Mouse (Mus musculus) midbrain, embryonic 13.5 days (tissue): Measurements from ENCODE around the gene Bmi1. TPM values are rescaled to one million over a fixed set of nuclear protein-coding genes. Genes with fewer than 3 reads are reported as not detected.
A peak's percentile ranks its signal among the peaks of the same experiment; 100 is the strongest.

Source experiments
- ATAC-seq: fragments of 200-750 bp; cut with Nextera tagmentation; 2 replicates; pipeline ENCODE4 v1.8.0; 2017; ENCODE audit warnings: mild to moderate bottlenecking, moderate TSS enrichment, moderate library complexity
- H3K27ac ChIP-seq: fragments of 300-500 bp; sonication (generic); 2 replicates; pipeline ENCODE4 v1.5.1; 2015; ENCODE audit warnings: inconsistent platforms, mild to moderate bottlenecking, moderate library complexity
- H3K27me3 ChIP-seq: fragments of 300-500 bp; sonication (generic); 2 replicates; pipeline ENCODE4 v1.6.1; 2015; ENCODE audit warnings: mild to moderate bottlenecking, inconsistent platforms
- H3K36me3 ChIP-seq: fragments of 300-500 bp; sonication (generic); 2 replicates; pipeline ENCODE4 v1.6.1; 2015; ENCODE audit warnings: mild to moderate bottlenecking, inconsistent platforms
- H3K4me1 ChIP-seq: fragments of 300-500 bp; sonication (generic); replicated peaks from 2 replicates; pipeline ENCODE4 v1.6.1; 2015; ENCODE audit warnings: inconsistent platforms
- H3K4me2 ChIP-seq: fragments of 300-500 bp; sonication (generic); replicated peaks from 2 replicates; pipeline ENCODE4 v1.6.1; 2015; ENCODE audit warnings: moderate library complexity, mild to moderate bottlenecking, inconsistent platforms
- H3K4me3 ChIP-seq: fragments of 300-500 bp; sonication (generic); replicated peaks from 2 replicates; pipeline ENCODE4 v1.5.1; 2015; ENCODE audit warnings: mild to moderate bottlenecking, inconsistent platforms
- H3K9ac ChIP-seq: fragments of 300-500 bp; sonication (generic); replicated peaks from 2 replicates; pipeline ENCODE4 v1.6.1; 2015; ENCODE audit warnings: mild to moderate bottlenecking, inconsistent platforms
- H3K9me3 ChIP-seq: fragments of 300-500 bp; sonication (generic); 2 replicates; pipeline ENCODE4 v1.6.1; 2016; ENCODE audit warnings: mild to moderate bottlenecking, inconsistent platforms
- WGBS: fragments of 180-500 bp; shearing (Covaris S2); methylation state at CpG from one replicate; pipeline ENCODE4 v1.1.7; 2015; 5-methylcytosine and 5-hydroxymethylcytosine counted together
- polyA plus RNA-seq: library from polyadenylated mRNA; unstranded; fragments of >200 nt; fragmentation: Nextera tagmentation; extraction: Ambion mirVana; gene quantifications from 2 replicates; pipeline ENCODE4 v1.2.1, GENCODE M21; 2015

The Bmi1 gene
- polyA plus RNA-seq: 33.9 and 34.2 TPM in 2 replicates

GRCm38 (mm10) chr2:18676936-18677491 lies at the start of gene Bmi1:
Gene Bmi1, plus strand, starts transcription at chr2:18677018.
- Histone ChIP-seq H3K4me2 (peak within 1 kb of the TSS; percentile 85), H3K27ac (peak within 1 kb of the TSS; percentile 98), H3K36me3 (no peaks in the 10 kb centered on the region), H3K9ac (peak within 1 kb of the TSS; percentile 96), H3K4me3 (peak within 1 kb of the TSS; percentile 89), H3K4me1 (peaks cover 51% of the 10 kb centered on the region), H3K9me3 (no peaks in the 10 kb centered on the region), H3K27me3 (peaks cover 51% of the 10 kb centered on the region)
- WGBS: under 1% methylated on average over 55 of the region's 77 CpGs
- peak; percentile 76 for ATAC-seq

DNA sequence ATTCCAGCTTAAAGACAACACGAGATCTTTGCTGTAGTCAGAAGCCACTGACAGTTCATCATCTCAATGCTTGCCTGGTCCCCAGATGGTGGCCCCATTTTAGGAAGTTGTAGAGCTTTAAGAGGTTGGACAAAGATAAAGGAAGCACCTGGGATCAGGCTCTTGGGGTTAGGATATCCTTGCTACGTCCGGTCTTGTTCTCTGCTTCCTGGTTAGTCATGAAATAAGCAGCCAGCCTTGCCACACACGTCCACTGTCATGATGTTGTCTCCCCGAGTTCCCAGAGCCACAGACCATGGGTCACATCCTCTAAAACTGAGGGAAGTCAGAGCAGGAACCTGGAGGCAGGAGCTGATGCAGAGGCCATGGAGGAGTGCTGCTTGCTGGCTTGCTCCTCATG lies 46.3 kb upstream of the Bmi1 start:
- no peak overlapping the region for H3K9ac ChIP-seq
- no peaks in the 10 kb centered on the region for H3K36me3 ChIP-seq
- H3K4me1 ChIP-seq: no peaks in the 10 kb centered on the region
- H3K27ac ChIP-seq: no peak overlapping the region
- no peaks in the 10 kb centered on the region for H3K9me3 ChIP-seq
- 90% methylated on average over 5 of the region's 5 CpGs for WGBS
- ATAC-seq: no peak
- H3K4me2 ChIP-seq: no peak overlapping the region
- no peak overlapping the region for H3K4me3 ChIP-seq
- H3K27me3 ChIP-seq: no peaks in the 10 kb centered on the region

GRCm38 (mm10) chr2:18635052-18635451 lies 41.8 kb upstream of the Bmi1 start:
- Histone ChIP-seq H3K9ac (no peak overlapping the region), H3K9me3 (no peaks in the 10 kb centered on the region), H3K27ac (no peak overlapping the region), H3K4me3 (no peak overlapping the region), H3K4me2 (no peak overlapping the region), H3K36me3 (no peaks in the 10 kb centered on the region), H3K4me1 (no peaks in the 10 kb centered on the region), H3K27me3 (no peaks in the 10 kb centered on the region)
- 87% methylated on average over 8 of the region's 8 CpGs for WGBS
- ATAC-seq: 0 out of 2 replicates have a peak, but pooled peaks have one; percentile 48

DNA sequence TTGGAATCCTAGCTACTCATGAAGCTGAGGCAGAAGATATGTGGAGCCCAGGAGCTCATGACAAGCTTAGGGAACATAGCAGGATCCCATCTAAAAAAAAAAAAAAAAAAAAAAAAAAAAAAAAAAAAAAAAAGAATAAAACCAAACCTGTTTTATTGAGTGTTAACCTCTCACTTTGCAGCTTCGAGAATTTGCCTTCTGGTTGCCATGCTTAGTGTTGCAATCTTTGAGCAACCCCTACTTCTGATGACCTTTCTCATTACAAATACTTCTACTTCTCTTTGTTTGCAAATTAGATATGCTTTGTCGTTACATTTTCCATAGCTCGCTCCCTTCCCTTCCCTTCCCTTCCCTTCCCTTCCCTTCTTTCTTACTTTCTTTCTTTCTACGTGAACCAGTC lies 28.3 kb upstream of the Bmi1 start:
- H3K4me1 ChIP-seq: no peaks in the 10 kb centered on the region
- WGBS: 82% methylated on average over 4 of the region's 4 CpGs
- no peaks in the 10 kb centered on the region for H3K27me3 ChIP-seq
- H3K36me3 ChIP-seq: no peaks in the 10 kb centered on the region
- H3K4me2 ChIP-seq: no peak overlapping the region
- ATAC-seq: no peak
- H3K9me3 ChIP-seq: no peaks in the 10 kb centered on the region
- H3K9ac ChIP-seq: no peak overlapping the region
- no peak overlapping the region for H3K4me3 ChIP-seq
- no peak overlapping the region for H3K27ac ChIP-seq

DNA sequence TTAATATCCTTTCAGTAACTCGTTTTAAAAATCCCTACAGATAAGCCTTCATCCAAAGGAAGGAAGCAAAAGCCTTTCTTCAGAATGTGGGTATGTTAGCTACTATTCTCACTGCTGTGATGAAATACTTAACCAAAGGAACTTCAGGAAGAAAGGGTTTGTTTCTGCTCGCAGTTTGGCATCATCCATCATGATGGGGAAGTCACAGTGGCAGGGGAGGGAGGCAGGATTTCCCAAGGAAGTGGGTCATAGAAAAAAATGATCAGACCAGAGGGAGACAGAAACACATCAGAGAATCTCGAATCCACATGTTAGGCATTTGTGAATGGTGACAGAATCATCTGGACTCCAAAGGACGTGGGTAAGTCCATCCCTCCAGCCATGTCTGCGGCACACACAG lies 22.0 kb upstream of the Bmi1 start:
- Histone ChIP-seq H3K36me3 (no peaks in the 10 kb centered on the region), H3K27ac (no peak overlapping the region), H3K4me1 (no peaks in the 10 kb centered on the region), H3K9me3 (no peaks in the 10 kb centered on the region), H3K4me2 (no peak overlapping the region), H3K4me3 (no peak overlapping the region), H3K9ac (no peak overlapping the region), H3K27me3 (no peaks in the 10 kb centered on the region)
- no peak for ATAC-seq
- 82% methylated on average over 5 of the region's 5 CpGs for WGBS

GRCm38 (mm10) chr2:18664003-18664402 lies 12.8 kb upstream of the Bmi1 start:
- Histone ChIP-seq H3K4me2 (no peak overlapping the region), H3K9ac (no peak overlapping the region), H3K27ac (no peak overlapping the region), H3K27me3 (peaks cover 8% of the 10 kb centered on the region; the same call in 1 of the 2 replicates), H3K36me3 (no peaks in the 10 kb centered on the region), H3K4me3 (no peak overlapping the region), H3K4me1 (no peaks in the 10 kb centered on the region), H3K9me3 (no peaks in the 10 kb centered on the region)
- 93% methylated on average over 3 of the region's 3 CpGs for WGBS
- no peak for ATAC-seq

DNA sequence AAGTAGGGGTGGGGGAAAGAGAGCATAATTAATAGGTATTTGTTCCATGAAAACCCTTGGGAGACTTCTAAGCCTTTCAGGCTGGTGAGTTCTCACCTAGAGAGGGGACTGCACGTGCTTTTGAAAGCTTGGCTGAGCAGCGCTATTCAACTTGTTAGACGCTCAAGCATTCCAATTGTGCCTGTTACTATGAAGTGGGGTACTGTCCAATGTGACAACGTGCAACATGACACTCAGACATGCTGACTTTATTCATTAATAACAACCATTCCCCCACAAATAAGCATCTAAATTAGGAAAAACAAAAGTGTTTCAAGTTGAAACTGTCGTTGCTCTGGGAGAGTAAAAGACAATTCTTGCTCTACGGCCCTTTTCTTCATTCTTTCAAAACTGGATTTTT lies 5.8 kb upstream of the Bmi1 start:
- WGBS: 3% methylated on average over 6 of the region's 6 CpGs

DNA sequence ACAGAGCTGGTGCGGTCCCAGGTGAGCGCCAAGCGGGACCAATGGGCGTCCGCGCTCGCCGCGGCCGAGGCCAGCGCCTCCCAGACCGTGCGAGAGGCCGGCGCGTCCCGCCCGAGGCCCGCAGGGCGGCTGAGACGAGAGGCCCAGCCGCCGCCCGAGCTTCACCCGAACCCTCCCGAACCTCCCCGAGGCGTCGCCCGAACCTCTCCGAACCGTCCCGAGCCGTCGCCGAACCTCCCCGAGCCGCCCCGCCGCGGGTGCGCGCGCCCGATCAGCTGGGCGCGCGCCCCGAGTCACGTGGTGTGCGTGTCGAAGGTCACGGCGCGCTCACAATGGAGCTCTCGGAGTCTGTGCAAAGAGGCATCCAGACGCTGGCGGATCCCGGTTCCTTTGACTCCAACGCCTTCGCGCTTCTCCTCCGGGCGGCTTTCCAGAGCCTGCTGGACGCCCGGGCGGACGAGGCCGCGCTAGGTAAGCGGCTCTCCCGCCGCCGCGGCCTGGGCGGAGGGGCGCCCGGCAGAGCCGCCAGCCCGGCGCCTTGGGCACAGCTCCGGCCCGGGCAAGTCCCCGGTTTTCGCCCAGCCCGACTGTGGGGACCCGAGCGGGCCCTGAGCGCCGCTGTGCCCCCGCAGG lies 4.6 kb upstream of the Bmi1 start, which contains the start of gene Commd3:
TSS of gene Commd3 (plus strand) at position 252 of the 633 bp plus-strand sequence.
- H3K9me3 ChIP-seq: no peaks in the 10 kb centered on the region

More for the DNA sequence above, 5.8 kb upstream of the Bmi1 start:
- peaks cover 22% of the 10 kb centered on the region for H3K4me1 ChIP-seq
- no peak overlapping the region for H3K9ac ChIP-seq
- no peaks in the 10 kb centered on the region for H3K9me3 ChIP-seq
- H3K4me2 ChIP-seq: 0 out of 2 replicates have a peak overlapping the region, but pooled peaks have one; percentile 20
- peaks cover 27% of the 10 kb centered on the region for H3K27me3 ChIP-seq
- ATAC-seq: no peak
- no peaks in the 10 kb centered on the region for H3K36me3 ChIP-seq
- H3K27ac ChIP-seq: no peak overlapping the region
- H3K4me3 ChIP-seq: no peak overlapping the region

GRCm38 (mm10) chr2:18672766-18673164 lies 4.1 kb upstream of the Bmi1 start:
- Histone ChIP-seq H3K9ac (peak overlapping the region; percentile 99), H3K9me3 (no peaks in the 10 kb centered on the region), H3K27me3 (peaks cover 24% of the 10 kb centered on the region), H3K4me3 (peak overlapping the region; percentile 71), H3K4me2 (peak overlapping the region; percentile 88), H3K36me3 (no peaks in the 10 kb centered on the region), H3K27ac (peak overlapping the region; percentile 99), H3K4me1 (peaks cover 22% of the 10 kb centered on the region)
- WGBS: under 1% methylated on average over 11 of the region's 11 CpGs
- no peak for ATAC-seq

More for the DNA sequence above, 4.6 kb upstream of the Bmi1 start, which contains the start of gene Commd3:
- H3K4me3 ChIP-seq: peak within 1 kb of the TSS; percentile 71
- H3K4me1 ChIP-seq: peaks cover 22% of the 10 kb centered on the region
- peak within 1 kb of the TSS; percentile 99 for H3K9ac ChIP-seq
- WGBS: under 1% methylated on average over 90 of the region's 91 CpGs
- peaks cover 27% of the 10 kb centered on the region for H3K27me3 ChIP-seq
- peak within 1 kb of the TSS; percentile 88 for H3K4me2 ChIP-seq
- peak; percentile 91 for ATAC-seq
- H3K27ac ChIP-seq: peak within 1 kb of the TSS; percentile 99
- H3K36me3 ChIP-seq: no peaks in the 10 kb centered on the region

DNA sequence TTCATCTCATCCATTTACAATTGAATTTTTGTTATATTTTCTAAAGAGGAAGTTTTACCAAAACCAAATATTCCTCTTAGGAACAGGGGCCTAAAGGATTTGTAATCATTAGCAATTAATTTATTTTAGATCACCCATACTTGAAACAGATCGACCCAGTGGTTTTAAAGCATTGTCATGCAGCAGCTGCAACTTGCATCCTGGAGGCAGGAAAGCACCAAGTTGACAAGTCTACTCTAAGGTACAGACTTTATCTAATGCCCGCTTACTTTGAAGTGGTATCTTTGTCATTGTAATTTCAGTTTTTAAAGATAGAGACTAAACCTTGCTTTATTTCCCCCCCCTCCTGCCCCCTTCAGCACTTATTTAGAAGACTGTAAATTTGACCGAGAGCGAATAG lies 3.1 kb upstream of the Bmi1 start:
- H3K27ac ChIP-seq: no peak overlapping the region
- H3K27me3 ChIP-seq: peaks cover 20% of the 10 kb centered on the region
- no peaks in the 10 kb centered on the region for H3K9me3 ChIP-seq
- no peak overlapping the region for H3K9ac ChIP-seq
- no peak for ATAC-seq
- H3K4me2 ChIP-seq: peak overlapping the region; percentile 19; the same call in 1 of the 2 replicates
- no peak overlapping the region for H3K4me3 ChIP-seq
- peaks cover 31% of the 10 kb centered on the region for H3K4me1 ChIP-seq
- WGBS: 45% methylated on average over 4 of the region's 4 CpGs
- no peaks in the 10 kb centered on the region for H3K36me3 ChIP-seq

GRCm38 (mm10) chr2:18674193-18674902 lies 2.5 kb upstream of the Bmi1 start:
- Histone ChIP-seq H3K36me3 (no peaks in the 10 kb centered on the region), H3K4me2 (peak overlapping the region; percentile 19; the same call in 1 of the 2 replicates), H3K27ac (no peak overlapping the region), H3K9me3 (no peaks in the 10 kb centered on the region), H3K9ac (no peak overlapping the region), H3K27me3 (peaks cover 24% of the 10 kb centered on the region), H3K4me1 (peaks cover 35% of the 10 kb centered on the region), H3K4me3 (no peak overlapping the region)
- no peak for ATAC-seq
- WGBS: 42% methylated on average over 4 of the region's 4 CpGs
